Mouse (Mus musculus) CD4-positive naive resting alpha-beta T cell, adult 76 days (primary cell): ENCODE measurements around the gene Parn. TPM values are rescaled to one million over a fixed set of nuclear protein-coding genes. Genes with fewer than 3 reads are reported as not detected.

Experiments used
- total RNA-seq: library from RNA; stranded (reverse); gene quantifications from one replicate; pipeline ENCODE4 v1.2.4, GENCODE M21; 2023

Gene Parn
- total RNA-seq: 39.3 TPM

DNA sequence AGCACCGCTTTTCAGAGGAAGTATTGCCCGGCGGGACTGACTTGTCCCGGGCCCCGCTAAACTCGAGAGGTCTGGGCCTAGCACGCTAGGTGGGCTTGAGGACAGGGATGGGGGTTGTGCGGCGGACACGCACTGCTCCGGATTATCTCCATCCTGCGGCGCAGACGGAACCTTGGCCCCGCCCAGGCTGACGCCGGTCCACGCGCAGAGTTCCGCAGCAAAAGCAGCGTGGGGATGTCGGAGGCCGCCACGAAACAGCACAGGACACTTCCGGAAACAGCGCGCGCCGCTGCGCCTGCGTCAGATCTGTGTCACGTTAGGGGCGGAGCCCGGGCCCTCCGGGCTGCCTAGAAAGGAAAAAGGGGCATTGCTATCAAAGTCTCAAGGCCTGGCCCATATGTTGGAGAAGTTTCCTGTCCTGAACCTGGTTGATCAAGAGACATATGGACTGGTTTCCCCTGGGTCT is at the start of gene Parn:
Parn (minus strand) TSS at position 293 of the 466 bp plus-strand sequence.

DNA sequence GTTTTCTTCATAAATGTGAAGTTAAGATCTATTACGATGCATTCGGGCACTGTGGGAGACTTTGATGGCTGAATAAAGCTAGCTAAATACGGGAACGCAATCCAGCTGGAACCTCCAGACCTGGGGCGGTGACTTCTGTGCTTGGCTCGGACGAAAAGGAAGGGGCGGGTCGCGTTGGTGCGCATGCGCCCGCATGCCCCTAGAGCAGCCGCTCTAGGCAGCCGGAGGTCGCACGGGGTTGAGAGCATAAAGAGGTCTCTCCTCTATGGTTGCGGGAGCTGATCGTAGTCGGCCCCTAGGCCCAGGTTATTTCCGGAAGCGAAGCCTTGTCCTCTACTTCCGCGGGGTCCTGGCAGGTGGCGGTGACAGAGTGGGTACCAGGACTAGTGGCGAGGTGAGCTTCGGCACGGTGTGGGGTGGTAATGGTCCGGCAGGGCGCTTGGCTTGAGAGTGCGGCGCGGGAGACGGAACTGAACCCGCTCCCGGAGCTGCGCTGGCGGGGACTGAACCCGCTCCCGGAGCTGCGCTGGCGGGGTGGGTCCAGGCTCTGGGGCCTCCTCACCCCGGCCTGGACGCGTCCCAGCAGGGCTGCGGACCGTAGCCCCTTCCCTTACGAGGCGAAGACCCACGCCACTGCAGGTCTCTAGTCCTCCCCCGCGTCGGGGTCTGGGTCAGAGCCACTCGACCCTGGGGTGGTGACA is 3.9 kb upstream of the Parn start, which contains the start of the genes Bfar and 3110001I22Rik:
Bfar (plus strand) TSS at position 174 of the 701 bp plus-strand sequence.
3110001I22Rik (plus strand) TSS at position 245 of the 701 bp plus-strand sequence.

Other genes with a start within 250 kb of the Parn start
- gene Bfar, start 3.7 kb upstream of the Parn start, total RNA-seq: 58.3 TPM
- 32.8 TPM for gene 3110001I22Rik, start 3.8 kb upstream of the Parn start, total RNA-seq
- not detected for gene Pla2g10, start 62.8 kb upstream of the Parn start, total RNA-seq
- gene Rrn3, start 112.5 kb upstream of the Parn start, total RNA-seq: 34.9 TPM
- 63.0 TPM for gene Ntan1, start 150.7 kb upstream of the Parn start, total RNA-seq
- 76.5 TPM for gene Pdxdc1, start 235.0 kb upstream of the Parn start, total RNA-seq
- gene Mpv17l, start 235.0 kb upstream of the Parn start, total RNA-seq: 1.8 TPM